Comparison of ENCODE assay signal across 18 mouse cellular contexts in genomic region chr2:75557392-75557791, GRCm38 (mm10).
"Had no signal": no experiment of that assay in that cellular context is flagged by ENCODE, and none has a peak within 500 bp of the region (broad histone marks: within the 10 kb centered on the region; RNA-seq: fewer than 3 reads in every experiment).

No protein-coding gene starts in this region.

- ATAC-seq: liver, postnatal 0 days; lung, postnatal 0 days; midbrain, embryonic 13.5 days had no signal

- H3K27me3 ChIP-seq: midbrain, embryonic 13.5 days; stomach, embryonic 15.5 days had no signal

- H3K36me3 ChIP-seq: midbrain, embryonic 13.5 days; stomach, embryonic 15.5 days had no signal

- DNase-seq: kidney, adult 11 months; kidney, adult 8-10 months; kidney, postnatal 25 days; layer of hippocampus, adult 9-11 months; left cerebral cortex, postnatal 4 days; liver, postnatal 0 days; lung, embryonic 14.5 days; right cerebral cortex, postnatal 25 days; spleen, adult 18-20 months; thymus, postnatal 25 days had no signal

- H3K4me3 ChIP-seq: layer of hippocampus, adult 2 months; midbrain, embryonic 13.5 days; stomach, embryonic 15.5 days had no signal

- H3K4me2 ChIP-seq: liver, embryonic 11.5 days; lung, embryonic 14.5 days; midbrain, embryonic 13.5 days; stomach, embryonic 15.5 days had no signal

- H3K9me3 ChIP-seq: midbrain, embryonic 13.5 days; stomach, embryonic 15.5 days had no signal

- H3K27ac ChIP-seq: kidney, postnatal 0 days; layer of hippocampus, adult 2 months; liver, embryonic 14.5 days; macrophage; midbrain, embryonic 13.5 days; stomach, embryonic 15.5 days had no signal

- H3K9ac ChIP-seq: liver, embryonic 14.5 days; liver, postnatal 0 days; lung, embryonic 14.5 days; midbrain, embryonic 13.5 days; stomach, embryonic 15.5 days had no signal
